ENCODE assay signal across 33 mouse cellular contexts in genomic region chr16:35623986-35624385, GRCm38 (mm10).
DNase-seq lines count a peak whose midpoint lies in the region; ATAC-seq lines count a peak whose summit lies in the region.
"Had no signal": no experiment of that assay in that cellular context is flagged by ENCODE, and none has a peak within 500 bp of the region (broad histone marks: within the 10 kb centered on the region; RNA-seq: fewer than 3 reads in every experiment).

No protein-coding gene starts in this region.

- H3K27ac ChIP-seq in forebrain, embryonic 11.5 days (ENCODE audit: low read depth, low read length), result no peak overlapping the region
- no peak overlapping the region for H3K27ac ChIP-seq in forebrain, embryonic 16.5 days (ENCODE audit: low read length)
- peak overlapping the region; percentile 76; the same call in 1 of the 2 replicates for H3K27ac ChIP-seq in hindbrain, embryonic 13.5 days
- H3K27ac ChIP-seq in hindbrain, embryonic 12.5 days, result no peak overlapping the region
- peak overlapping the region; percentile 46 for H3K27ac ChIP-seq in midbrain, embryonic 14.5 days (replicated peaks; ENCODE audit: low read depth, low read length)
- H3K27ac ChIP-seq: embryonic facial prominence, embryonic 12.5 days; limb, embryonic 10.5 days; limb, embryonic 15.5 days; liver, embryonic 13.5 days had no signal

- H3K4me3 ChIP-seq in forebrain, embryonic 11.5 days (ENCODE audit: low read depth, low read length), result no peak overlapping the region
- no peak overlapping the region for H3K4me3 ChIP-seq in forebrain, embryonic 16.5 days (replicated peaks; ENCODE audit: low read length)
- no peak overlapping the region for H3K4me3 ChIP-seq in hindbrain, embryonic 13.5 days
- no peak overlapping the region for H3K4me3 ChIP-seq in hindbrain, embryonic 12.5 days
- no peak overlapping the region for H3K4me3 ChIP-seq in midbrain, embryonic 14.5 days (replicated peaks; ENCODE audit: low read depth, low read length)
- H3K4me3 ChIP-seq: embryonic facial prominence, embryonic 12.5 days; erythroblast, embryonic 14.5 days; limb, embryonic 10.5 days; limb, embryonic 15.5 days; liver, embryonic 13.5 days; megakaryocyte, embryonic 14.5 days; neural tube, embryonic 15.5 days had no signal

- H3K9ac ChIP-seq in forebrain, embryonic 11.5 days (ENCODE audit: low read length), result 0 out of 2 replicates have a peak overlapping the region, but pooled peaks have one; percentile 6
- H3K9ac ChIP-seq in forebrain, embryonic 16.5 days (replicated peaks; ENCODE audit: low read depth, low read length), result no peak overlapping the region
- H3K9ac ChIP-seq in hindbrain, embryonic 13.5 days, result no peak overlapping the region; the same call in 1 of the 2 replicates
- no peak overlapping the region for H3K9ac ChIP-seq in hindbrain, embryonic 12.5 days
- no peak overlapping the region for H3K9ac ChIP-seq in midbrain, embryonic 14.5 days (replicated peaks; ENCODE audit: low read length)
- H3K9ac ChIP-seq: embryonic facial prominence, embryonic 12.5 days; limb, embryonic 15.5 days; liver, embryonic 13.5 days; neural tube, embryonic 15.5 days had no signal

- no peak for DNase-seq in forebrain, embryonic 11.5 days (ENCODE audit: low spot score)
- DNase-seq in ZHBTc4 (ENCODE audit: low read depth, low spot score), result peak; percentile 12
- DNase-seq in midbrain, embryonic 14.5 days, result peak; percentile 57
- DNase-seq in embryo, embryonic 9.5 days (ENCODE audit: extremely low spot score), result no peak
- DNase-seq in ovary, adult 18-20 months (ENCODE audit: low spot score), result no peak
- DNase-seq: adrenal gland, postnatal 25 days; cerebellum, adult 2 months; cerebellum, postnatal 14 days; gastrocnemius, postnatal 14 days; heart, adult 18-20 months; heart, postnatal 4 days; kidney, adult 9 months; kidney, postnatal 10 days; layer of hippocampus, adult 9-11 months; liver, embryonic 13.5 days; lung, adult 18-20 months; lung, postnatal 4 days; right cerebral cortex, adult 18-20 months; spleen, adult 18-20 months; thymus, postnatal 14 days had no signal

- no peak for ATAC-seq in forebrain, embryonic 11.5 days (replicated peaks; ENCODE audit: low FRiP score)
- no peak for ATAC-seq in forebrain, embryonic 16.5 days
- ATAC-seq in hindbrain, embryonic 13.5 days (ENCODE audit: low FRiP score), result no peak
- ATAC-seq in hindbrain, embryonic 12.5 days (ENCODE audit: low FRiP score), result no peak
- ATAC-seq in midbrain, embryonic 14.5 days (ENCODE audit: low FRiP score, low TSS enrichment), result no peak
- ATAC-seq: intestine, postnatal 0 days; lung, postnatal 0 days; Patski had no signal

- H3K4me1 ChIP-seq in forebrain, embryonic 11.5 days (replicated peaks; ENCODE audit: control insufficient read depth, insufficient read depth, low read length), result peaks cover 9% of the 10 kb centered on the region; the same call in 1 of the 2 replicates
- peaks cover 22% of the 10 kb centered on the region for H3K4me1 ChIP-seq in forebrain, embryonic 16.5 days (replicated peaks; ENCODE audit: control insufficient read depth, insufficient read depth, low read length)
- peaks cover 30% of the 10 kb centered on the region for H3K4me1 ChIP-seq in hindbrain, embryonic 13.5 days (replicated peaks)
- peaks cover 26% of the 10 kb centered on the region for H3K4me1 ChIP-seq in hindbrain, embryonic 12.5 days
- H3K4me1 ChIP-seq in midbrain, embryonic 14.5 days (ENCODE audit: control insufficient read depth, insufficient read depth, low read length), result peaks cover 18% of the 10 kb centered on the region
- H3K4me1 ChIP-seq: liver, embryonic 13.5 days; megakaryocyte, embryonic 14.5 days had no signal

- 42% methylated on average over 7 of the region's 7 CpGs for WGBS in forebrain, embryonic 11.5 days
- 27% methylated on average over 7 of the region's 7 CpGs for WGBS in forebrain, embryonic 16.5 days
- 61% methylated on average over 7 of the region's 7 CpGs for WGBS in hindbrain, embryonic 13.5 days
- 65% methylated on average over 7 of the region's 7 CpGs for WGBS in hindbrain, embryonic 12.5 days
- 18% methylated on average over 7 of the region's 7 CpGs for WGBS in midbrain, embryonic 14.5 days

- no peak overlapping the region for H3K4me2 ChIP-seq in forebrain, embryonic 11.5 days (ENCODE audit: low read depth, low read length, severe bottlenecking)
- no peak overlapping the region for H3K4me2 ChIP-seq in forebrain, embryonic 16.5 days (ENCODE audit: low read length)
- H3K4me2 ChIP-seq in hindbrain, embryonic 13.5 days, result no peak overlapping the region
- no peak overlapping the region for H3K4me2 ChIP-seq in hindbrain, embryonic 12.5 days (replicated peaks)
- H3K4me2 ChIP-seq in midbrain, embryonic 14.5 days (ENCODE audit: low read length), result no peak overlapping the region
- H3K4me2 ChIP-seq: embryonic facial prominence, embryonic 12.5 days; heart, embryonic 11.5 days; limb, embryonic 15.5 days; liver, embryonic 13.5 days; neural tube, embryonic 15.5 days had no signal

- no peaks in the 10 kb centered on the region for H3K27me3 ChIP-seq in forebrain, embryonic 11.5 days (ENCODE audit: control insufficient read depth, insufficient read depth, low read length)
- no peaks in the 10 kb centered on the region for H3K27me3 ChIP-seq in forebrain, embryonic 16.5 days (replicated peaks; ENCODE audit: control insufficient read depth, insufficient read depth, low read length)
- no peaks in the 10 kb centered on the region for H3K27me3 ChIP-seq in hindbrain, embryonic 13.5 days
- H3K27me3 ChIP-seq in hindbrain, embryonic 12.5 days, result no peaks in the 10 kb centered on the region
- no peaks in the 10 kb centered on the region for H3K27me3 ChIP-seq in midbrain, embryonic 14.5 days (ENCODE audit: control insufficient read depth, insufficient read depth, low read length)
- H3K27me3 ChIP-seq: embryonic facial prominence, embryonic 12.5 days; limb, embryonic 15.5 days; liver, embryonic 13.5 days; neural tube, embryonic 15.5 days; Patski had no signal

- H3K36me3 ChIP-seq in forebrain, embryonic 11.5 days (ENCODE audit: control insufficient read depth, insufficient read depth, low read length), result no peaks in the 10 kb centered on the region; the same call in 1 of the 2 replicates
- no peaks in the 10 kb centered on the region for H3K36me3 ChIP-seq in forebrain, embryonic 16.5 days (ENCODE audit: control insufficient read depth, insufficient read depth)
- H3K36me3 ChIP-seq in hindbrain, embryonic 13.5 days, result 0 out of 2 replicates have a peak, but pooled peaks cover 5% of the 10 kb centered on the region
- H3K36me3 ChIP-seq in hindbrain, embryonic 12.5 days, result no peaks in the 10 kb centered on the region
- H3K36me3 ChIP-seq in midbrain, embryonic 14.5 days (ENCODE audit: control insufficient read depth, insufficient read depth, low read length), result no peaks in the 10 kb centered on the region
- H3K36me3 ChIP-seq: embryonic facial prominence, embryonic 12.5 days; limb, embryonic 10.5 days; limb, embryonic 15.5 days; liver, embryonic 13.5 days; neural tube, embryonic 15.5 days had no signal

- no peaks in the 10 kb centered on the region for H3K9me3 ChIP-seq in forebrain, embryonic 11.5 days (ENCODE audit: control insufficient read depth, low read length)
- H3K9me3 ChIP-seq in forebrain, embryonic 16.5 days (ENCODE audit: control insufficient read depth, low read length), result no peaks in the 10 kb centered on the region
- H3K9me3 ChIP-seq in hindbrain, embryonic 13.5 days, result no peaks in the 10 kb centered on the region
- H3K9me3 ChIP-seq in hindbrain, embryonic 12.5 days (replicated peaks), result no peaks in the 10 kb centered on the region
- H3K9me3 ChIP-seq in midbrain, embryonic 14.5 days (ENCODE audit: control insufficient read depth, low read length), result no peaks in the 10 kb centered on the region
- H3K9me3 ChIP-seq: embryonic facial prominence, embryonic 12.5 days; limb, embryonic 10.5 days; limb, embryonic 15.5 days; liver, embryonic 13.5 days; megakaryocyte, embryonic 14.5 days; neural tube, embryonic 15.5 days had no signal

Comparison
In these comparisons a context has a peak if more than half of its experiments do, and no peak if none do; other contexts are left out.
1. H3K27ac ChIP-seq: peak in hindbrain, embryonic 13.5 days (single experiment) and midbrain, embryonic 14.5 days (single experiment); none in forebrain, embryonic 11.5 days (single experiment), forebrain, embryonic 16.5 days (single experiment) and hindbrain, embryonic 12.5 days (single experiment).
2. DNase-seq: peak in ZHBTc4 (single experiment) and midbrain, embryonic 14.5 days (single experiment); none in forebrain, embryonic 11.5 days (single experiment), embryo, embryonic 9.5 days (single experiment) and ovary, adult 18-20 months (single experiment).